Mouse (Mus musculus): Measurements from ENCODE around the gene Tekt4. TPM values are rescaled to one million over a fixed set of nuclear protein-coding genes. Genes with fewer than 3 reads are reported as not detected.

Gene Tekt4
- polyA plus RNA-seq (2016; fragmentation: Nextera tagmentation; extraction: Ambion mirVana), result not detected in 2 replicates

DNA sequence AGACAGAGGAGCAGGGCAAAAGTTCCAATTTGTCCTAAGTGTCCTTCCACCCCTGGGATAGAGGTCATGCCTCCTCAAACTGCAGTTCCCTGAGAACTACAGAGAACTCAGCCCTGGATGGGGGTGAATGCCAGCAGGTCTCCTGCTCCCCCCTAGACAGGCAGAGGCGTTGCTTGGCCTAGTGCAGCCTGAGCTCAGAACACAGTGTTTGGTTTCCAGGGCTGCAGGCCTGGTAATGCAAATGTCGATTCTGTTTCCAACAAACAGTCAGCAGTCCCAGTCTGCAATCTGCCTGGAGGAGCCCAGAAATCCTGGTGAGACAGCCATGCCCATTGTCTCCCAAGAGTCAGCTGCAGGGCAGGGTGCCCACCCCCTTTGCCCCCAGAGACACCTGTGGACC is at the start of gene Tekt4:
Gene Tekt4, plus strand, starts transcription at position 344 of the 400 bp plus-strand sequence.
- Histone ChIP-seq H3K9ac (replicated peaks) (no peak within 1 kb of the TSS), H3K36me3 (no peaks in the 10 kb centered on the region), H3K27ac (no peak within 1 kb of the TSS), H3K9me3 (no peaks in the 10 kb centered on the region), H3K4me1 (replicated peaks) (0 out of 2 replicates have a peak, but pooled peaks cover 7% of the 10 kb centered on the region), H3K4me3 (replicated peaks) (no peak within 1 kb of the TSS), H3K27me3 (0 out of 2 replicates have a peak, but pooled peaks cover 4% of the 10 kb centered on the region), H3K4me2 (no peak within 1 kb of the TSS)
- WGBS, result 48% methylated on average over 2 of the region's 2 CpGs
- no peak for ATAC-seq (ENCODE audit: insufficient number of reproducible peaks, insufficient read depth, low FRiP score, low TSS enrichment, low read depth)

DNA sequence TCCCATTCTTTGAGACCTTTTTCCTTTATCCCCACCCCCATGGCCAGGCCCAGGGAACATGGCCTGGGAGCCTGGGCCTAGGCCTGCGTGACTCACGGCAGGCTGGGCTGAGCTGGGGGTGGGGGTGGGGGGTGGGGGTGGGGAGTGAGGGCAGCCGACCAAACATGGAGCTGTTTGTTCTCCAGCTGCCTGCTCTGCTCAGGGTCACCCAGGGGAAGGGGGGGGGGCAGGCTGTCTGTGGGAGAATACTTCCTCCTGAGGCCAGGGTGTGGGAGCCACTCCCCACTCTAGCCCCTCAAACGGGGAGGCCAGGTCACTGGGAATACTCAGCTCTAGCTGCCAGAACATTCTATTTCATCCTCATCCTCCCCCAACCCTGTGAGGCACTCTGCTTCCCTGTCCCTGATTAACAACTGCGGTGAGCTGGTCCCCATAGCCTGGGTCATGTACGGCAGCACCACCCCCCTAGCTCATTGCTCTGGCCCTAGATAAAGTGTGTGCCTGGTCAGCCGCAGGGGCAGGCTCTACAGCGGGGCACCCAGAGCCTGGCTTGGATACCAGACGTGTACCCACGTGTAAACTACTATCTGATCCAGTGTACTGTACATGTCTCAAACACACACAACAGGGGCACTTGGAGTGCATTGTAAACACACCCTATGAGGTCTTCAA is 49.1 kb upstream of the Tekt4 start:
- Histone ChIP-seq H3K9ac (replicated peaks) (no peak overlapping the region), H3K36me3 (peaks cover 13% of the 10 kb centered on the region; the same call in 1 of the 2 replicates), H3K9me3 (no peaks in the 10 kb centered on the region), H3K4me2 (peak overlapping the region; percentile 30; the same call in 1 of the 2 replicates), H3K4me1 (replicated peaks) (peaks cover 60% of the 10 kb centered on the region), H3K27ac (peak overlapping the region; percentile 71), H3K27me3 (peaks cover 5% of the 10 kb centered on the region; the same call in 1 of the 2 replicates), H3K4me3 (replicated peaks) (no peak overlapping the region)
- 7% methylated on average over 10 of the region's 10 CpGs for WGBS
- 0 out of 2 replicates have a peak, but pooled peaks have one; percentile 28 for ATAC-seq (ENCODE audit: insufficient number of reproducible peaks, insufficient read depth, low FRiP score, low TSS enrichment, low read depth)

GRCm38 (mm10) chr17:25406011-25406441 is 48.4 kb upstream of the Tekt4 start:
- Histone ChIP-seq H3K4me3 (replicated peaks) (no peak overlapping the region), H3K9me3 (no peaks in the 10 kb centered on the region), H3K27ac (peak overlapping the region; percentile 71), H3K9ac (replicated peaks) (0 out of 2 replicates have a peak overlapping the region, but pooled peaks have one; percentile 23), H3K27me3 (peaks cover 5% of the 10 kb centered on the region; the same call in 1 of the 2 replicates), H3K4me1 (replicated peaks) (peaks cover 64% of the 10 kb centered on the region), H3K4me2 (peak overlapping the region; percentile 30), H3K36me3 (peaks cover 14% of the 10 kb centered on the region; the same call in 1 of the 2 replicates)
- ATAC-seq (ENCODE audit: insufficient number of reproducible peaks, insufficient read depth, low FRiP score, low TSS enrichment, low read depth), result no peak
- WGBS, result 17% methylated on average over 6 of the region's 6 CpGs

DNA sequence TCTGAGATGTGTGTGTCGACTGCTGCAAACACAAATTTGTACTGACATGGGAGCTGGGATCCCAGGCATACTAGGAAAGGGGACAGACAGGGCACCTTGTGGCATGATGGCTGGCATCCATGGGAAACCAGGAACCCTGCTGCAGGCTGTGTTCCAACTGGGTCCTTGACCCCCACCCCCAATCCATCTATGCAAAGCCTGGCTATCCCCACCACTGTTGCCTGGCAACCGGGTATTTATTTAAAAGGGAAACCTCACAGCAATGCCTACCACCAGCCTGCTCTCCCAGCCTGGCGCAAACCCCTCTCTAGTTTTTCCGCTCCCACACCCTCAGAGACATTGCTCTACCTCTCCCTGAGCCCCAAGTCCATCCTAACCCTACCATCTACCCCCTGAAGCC is 47.1 kb upstream of the Tekt4 start:
- H3K4me1 ChIP-seq (replicated peaks), result peaks cover 70% of the 10 kb centered on the region

GRCm38 (mm10) chr17:25408302-25408999 is 46.0 kb upstream of the Tekt4 start:
- no peak overlapping the region for H3K4me2 ChIP-seq
- H3K4me1 ChIP-seq (replicated peaks), result peaks cover 70% of the 10 kb centered on the region
- 83% methylated on average over 7 of the region's 7 CpGs for WGBS
- H3K27ac ChIP-seq, result no peak overlapping the region
- no peak overlapping the region for H3K9ac ChIP-seq (replicated peaks)
- 0 out of 2 replicates have a peak, but pooled peaks cover 5% of the 10 kb centered on the region for H3K27me3 ChIP-seq
- ATAC-seq (ENCODE audit: insufficient number of reproducible peaks, insufficient read depth, low FRiP score, low TSS enrichment, low read depth), result no peak
- peaks cover 15% of the 10 kb centered on the region; the same call in 1 of the 2 replicates for H3K36me3 ChIP-seq
- 0 out of 2 replicates have a peak, but pooled peaks cover 8% of the 10 kb centered on the region for H3K9me3 ChIP-seq
- no peak overlapping the region for H3K4me3 ChIP-seq (replicated peaks)

More for the DNA sequence above, 47.1 kb upstream of the Tekt4 start:
- no peak for ATAC-seq (ENCODE audit: insufficient number of reproducible peaks, insufficient read depth, low FRiP score, low TSS enrichment, low read depth)
- Histone ChIP-seq H3K27me3 (0 out of 2 replicates have a peak, but pooled peaks cover 5% of the 10 kb centered on the region), H3K9me3 (0 out of 2 replicates have a peak, but pooled peaks cover 5% of the 10 kb centered on the region), H3K9ac (replicated peaks) (no peak overlapping the region), H3K4me3 (replicated peaks) (no peak overlapping the region), H3K27ac (0 out of 2 replicates have a peak overlapping the region, but pooled peaks have one; percentile 42), H3K36me3 (peaks cover 18% of the 10 kb centered on the region; the same call in 1 of the 2 replicates), H3K4me2 (no peak overlapping the region)
- WGBS, result 77% methylated on average over 4 of the region's 4 CpGs

GRCm38 (mm10) chr17:25409621-25410020 is 44.8 kb upstream of the Tekt4 start:
- peak overlapping the region; percentile 69; the same call in 1 of the 2 replicates for H3K27ac ChIP-seq
- ATAC-seq (ENCODE audit: insufficient number of reproducible peaks, insufficient read depth, low FRiP score, low TSS enrichment, low read depth), result no peak

DNA sequence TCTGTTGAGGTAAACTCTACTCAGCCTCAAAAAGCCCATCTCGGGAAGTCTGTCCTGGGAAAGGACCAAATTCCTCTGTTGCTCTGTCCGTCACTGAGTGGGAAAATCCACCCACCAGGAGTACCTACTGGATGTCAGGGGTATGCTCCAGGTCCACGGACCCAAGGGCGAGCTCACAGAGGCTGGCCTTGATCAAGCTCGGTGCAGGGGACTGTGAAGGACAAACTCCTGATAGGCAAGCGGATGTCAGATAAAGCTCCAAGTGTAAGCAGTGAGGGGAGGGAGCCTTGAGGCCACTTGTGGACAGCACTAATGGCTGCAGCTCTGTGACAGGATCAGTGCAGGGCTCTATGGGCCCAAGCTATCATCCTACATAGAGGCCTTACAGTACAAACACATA is 44.2 kb upstream of the Tekt4 start:
- WGBS, result 85% methylated on average over 6 of the region's 6 CpGs
- Histone ChIP-seq H3K4me3 (replicated peaks) (no peak overlapping the region), H3K27ac (peak overlapping the region; percentile 69; the same call in 1 of the 2 replicates)

More at GRCm38 (mm10) chr17:25409621-25410020, 44.8 kb upstream of the Tekt4 start:
- 56% methylated on average over 7 of the region's 7 CpGs for WGBS
- Histone ChIP-seq H3K9me3 (0 out of 2 replicates have a peak, but pooled peaks cover 8% of the 10 kb centered on the region), H3K36me3 (peaks cover 8% of the 10 kb centered on the region; the same call in 1 of the 2 replicates), H3K4me3 (replicated peaks) (no peak overlapping the region), H3K9ac (replicated peaks) (no peak overlapping the region), H3K27me3 (no peaks in the 10 kb centered on the region), H3K4me2 (no peak overlapping the region), H3K4me1 (replicated peaks) (peaks cover 75% of the 10 kb centered on the region)

GRCm38 (mm10) chr17:25410786-25411185 is 43.6 kb upstream of the Tekt4 start:
- Histone ChIP-seq H3K4me3 (replicated peaks) (no peak overlapping the region), H3K4me1 (replicated peaks) (peaks cover 75% of the 10 kb centered on the region), H3K9me3 (0 out of 2 replicates have a peak, but pooled peaks cover 8% of the 10 kb centered on the region), H3K4me2 (no peak overlapping the region), H3K9ac (replicated peaks) (no peak overlapping the region), H3K27me3 (no peaks in the 10 kb centered on the region), H3K27ac (peak overlapping the region; percentile 64), H3K36me3 (peaks cover 8% of the 10 kb centered on the region; the same call in 1 of the 2 replicates)
- 42% methylated on average over 7 of the region's 7 CpGs for WGBS
- ATAC-seq (ENCODE audit: insufficient number of reproducible peaks, insufficient read depth, low FRiP score, low TSS enrichment, low read depth), result no peak

More for the DNA sequence above, 44.2 kb upstream of the Tekt4 start:
- ATAC-seq (ENCODE audit: insufficient number of reproducible peaks, insufficient read depth, low FRiP score, low TSS enrichment, low read depth), result no peak
- Histone ChIP-seq H3K36me3 (peaks cover 8% of the 10 kb centered on the region; the same call in 1 of the 2 replicates), H3K27me3 (no peaks in the 10 kb centered on the region), H3K9ac (replicated peaks) (no peak overlapping the region), H3K9me3 (0 out of 2 replicates have a peak, but pooled peaks cover 8% of the 10 kb centered on the region), H3K4me1 (replicated peaks) (peaks cover 75% of the 10 kb centered on the region), H3K4me2 (no peak overlapping the region)

DNA sequence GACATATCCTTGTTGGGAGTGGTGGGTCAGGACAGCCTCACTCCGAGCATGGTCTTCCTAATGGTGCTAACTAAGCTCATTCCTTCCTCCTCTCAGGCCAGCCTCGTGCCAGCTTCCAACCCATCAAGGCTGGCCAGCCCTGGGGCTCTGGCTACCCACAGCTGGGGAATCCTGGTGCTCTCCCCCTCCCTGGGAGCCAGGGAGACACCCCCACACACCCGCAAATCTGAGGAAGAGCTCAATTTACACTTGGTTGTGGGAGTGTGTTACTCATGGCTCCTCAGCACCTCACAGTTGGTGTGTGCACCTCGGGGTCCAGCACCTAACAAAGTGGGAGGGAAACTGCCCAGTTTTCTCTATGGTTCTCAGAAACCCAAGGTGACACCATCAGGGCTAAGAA is 43.2 kb upstream of the Tekt4 start:
- Histone ChIP-seq H3K4me2 (no peak overlapping the region), H3K36me3 (peaks cover 8% of the 10 kb centered on the region; the same call in 1 of the 2 replicates), H3K9me3 (0 out of 2 replicates have a peak, but pooled peaks cover 8% of the 10 kb centered on the region), H3K27ac (peak overlapping the region; percentile 64), H3K4me3 (replicated peaks) (no peak overlapping the region), H3K9ac (replicated peaks) (no peak overlapping the region), H3K4me1 (replicated peaks) (peaks cover 75% of the 10 kb centered on the region), H3K27me3 (no peaks in the 10 kb centered on the region)
- ATAC-seq (ENCODE audit: insufficient number of reproducible peaks, insufficient read depth, low FRiP score, low TSS enrichment, low read depth), result no peak
- WGBS, result 54% methylated on average over 4 of the region's 4 CpGs

- ATAC-seq (ENCODE audit: insufficient number of reproducible peaks, insufficient read depth, low FRiP score, low TSS enrichment, low read depth), result no peak
- Histone ChIP-seq H3K4me2 (no peak overlapping the region), H3K4me1 (replicated peaks) (peaks cover 80% of the 10 kb centered on the region), H3K27me3 (no peaks in the 10 kb centered on the region), H3K9ac (replicated peaks) (no peak overlapping the region), H3K4me3 (replicated peaks) (no peak overlapping the region), H3K9me3 (0 out of 2 replicates have a peak, but pooled peaks cover 8% of the 10 kb centered on the region), H3K36me3 (peaks cover 14% of the 10 kb centered on the region; the same call in 1 of the 2 replicates), H3K27ac (peak overlapping the region; percentile 95; the same call in 1 of the 2 replicates)
- 67% methylated on average over 4 of the region's 4 CpGs for WGBS
These were observed 40.2 kb upstream of the Tekt4 start for GRCm38 (mm10) chr17:25414209-25414608.
